Mouse (Mus musculus) spleen, postnatal 36 days (tissue): ENCODE measurements around the gene Bahcc1.

Experiments used
- DNase-seq, 2 experiments: peaks; one replicate each; pipeline ENCODE4 v3.0.0; 2022; ENCODE audit warnings: low spot score in 2 of 2, mixed read lengths in 1 of 2

The Bahcc1 gene

DNA sequence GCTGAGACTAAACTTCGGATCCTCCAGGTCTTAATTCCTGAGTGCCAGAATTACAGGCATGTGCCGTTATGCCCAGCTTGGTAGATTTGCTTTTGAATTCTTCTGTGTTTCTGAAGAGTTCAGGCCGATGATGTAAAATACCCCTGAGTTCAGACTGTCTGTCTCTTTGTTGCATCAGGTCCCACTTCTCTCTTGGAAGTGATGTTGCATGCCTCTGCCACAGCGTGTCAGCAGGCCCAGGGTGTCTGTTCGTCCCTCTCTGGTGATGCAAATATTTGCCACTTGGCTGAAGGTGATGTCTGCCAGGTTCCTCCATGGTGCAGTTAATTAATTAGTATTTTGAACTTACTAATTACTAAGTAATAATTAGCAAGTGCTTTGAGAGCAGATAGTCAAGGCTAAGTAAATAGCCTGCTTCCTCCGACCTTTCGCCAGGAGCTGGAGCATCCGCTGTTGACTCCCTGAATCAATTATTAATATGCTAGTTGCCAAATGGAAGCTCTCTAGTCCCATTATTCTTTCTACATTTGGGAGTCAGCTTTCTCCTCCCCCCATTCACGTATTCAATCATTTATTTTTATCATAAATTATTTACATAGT lies 26.6 kb upstream of the Bahcc1 start:
- DNase-seq = no peak

DNA sequence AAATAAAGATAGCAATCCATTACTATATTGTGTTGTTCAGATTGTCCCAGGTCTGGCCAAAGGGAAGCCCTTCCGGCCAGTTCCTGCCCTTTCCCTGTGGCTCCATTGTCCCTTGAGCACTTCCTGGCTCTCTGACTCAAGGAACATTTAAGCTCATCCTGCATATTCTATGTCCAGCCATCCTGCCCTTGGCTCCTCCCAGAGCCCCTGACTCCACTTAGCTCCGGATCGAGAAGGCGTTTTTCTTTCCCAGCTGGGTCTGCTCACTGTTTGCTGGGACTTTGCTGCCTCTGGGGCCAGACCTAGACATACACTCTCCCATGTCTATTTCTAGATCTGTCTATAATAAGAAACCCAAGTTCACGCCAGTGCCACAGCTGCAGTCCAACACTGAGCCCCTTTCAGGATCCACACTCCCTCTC lies 26.1 kb upstream of the Bahcc1 start:
- DNase-seq = no peak

DNA sequence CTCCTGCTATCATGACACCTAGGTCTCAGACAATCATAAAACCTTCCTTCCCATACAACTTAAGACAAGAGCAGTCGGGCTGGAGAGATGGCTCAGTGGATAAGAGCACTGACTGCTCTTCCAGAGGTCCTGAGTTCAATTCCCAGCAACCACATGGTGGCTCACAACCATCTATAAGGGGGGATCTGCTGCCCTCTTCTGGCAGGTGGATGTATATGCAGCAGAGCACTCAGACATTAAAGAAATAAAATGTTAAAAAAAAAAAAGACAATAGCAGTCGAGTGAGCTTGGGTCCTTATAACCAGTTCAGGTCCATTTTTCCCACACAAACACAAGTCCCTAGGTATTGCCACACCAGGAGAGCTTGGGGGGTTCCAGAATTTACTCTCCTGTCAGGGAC lies 23.9 kb upstream of the Bahcc1 start:
- no peak for DNase-seq

DNA sequence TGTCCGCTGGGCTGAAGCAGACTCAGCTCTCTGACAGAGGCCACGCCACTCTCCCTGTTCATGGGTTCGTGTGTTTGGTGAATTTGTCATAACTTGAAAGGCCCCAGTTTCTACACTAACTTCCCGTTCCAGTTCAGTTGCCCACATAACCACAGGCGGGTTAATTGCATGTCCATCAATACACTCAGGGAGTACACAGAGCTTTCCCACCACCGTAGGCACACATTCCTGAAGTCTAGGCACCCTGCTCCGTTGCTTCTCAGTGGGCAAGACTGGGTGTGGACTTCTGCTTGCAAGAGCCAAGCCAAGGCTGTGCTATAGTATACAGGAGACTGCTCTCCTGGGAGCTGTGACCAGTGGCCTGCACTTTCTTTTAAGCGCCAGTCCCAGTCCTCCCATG lies 23.3 kb upstream of the Bahcc1 start:
- no peak for DNase-seq

DNA sequence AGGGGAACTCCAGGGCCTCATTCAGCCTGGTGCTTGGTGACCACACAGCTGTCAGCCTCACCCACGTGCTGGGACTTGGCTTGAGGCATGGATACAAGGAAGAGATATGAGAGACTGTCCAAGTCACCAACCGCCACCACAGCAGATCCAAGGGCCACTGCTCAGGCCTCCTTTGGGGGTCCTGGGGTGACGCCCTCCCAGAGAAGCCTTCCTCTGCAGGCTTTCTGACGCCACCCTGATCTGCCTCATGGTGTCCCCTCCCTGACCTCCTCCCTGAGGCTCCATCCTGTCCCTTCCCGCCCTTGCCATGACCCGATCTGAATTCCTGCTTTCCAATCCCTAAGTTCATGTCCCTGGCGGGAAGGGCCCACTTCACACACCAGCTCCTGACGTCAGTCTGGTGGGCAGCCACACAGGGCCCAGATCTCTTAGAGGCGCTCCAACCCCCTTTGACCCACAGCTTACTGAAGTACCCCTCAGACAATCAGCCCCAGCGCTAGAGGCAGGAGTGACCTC lies 17.0 kb upstream of the Bahcc1 start:
- no peak for DNase-seq

DNA sequence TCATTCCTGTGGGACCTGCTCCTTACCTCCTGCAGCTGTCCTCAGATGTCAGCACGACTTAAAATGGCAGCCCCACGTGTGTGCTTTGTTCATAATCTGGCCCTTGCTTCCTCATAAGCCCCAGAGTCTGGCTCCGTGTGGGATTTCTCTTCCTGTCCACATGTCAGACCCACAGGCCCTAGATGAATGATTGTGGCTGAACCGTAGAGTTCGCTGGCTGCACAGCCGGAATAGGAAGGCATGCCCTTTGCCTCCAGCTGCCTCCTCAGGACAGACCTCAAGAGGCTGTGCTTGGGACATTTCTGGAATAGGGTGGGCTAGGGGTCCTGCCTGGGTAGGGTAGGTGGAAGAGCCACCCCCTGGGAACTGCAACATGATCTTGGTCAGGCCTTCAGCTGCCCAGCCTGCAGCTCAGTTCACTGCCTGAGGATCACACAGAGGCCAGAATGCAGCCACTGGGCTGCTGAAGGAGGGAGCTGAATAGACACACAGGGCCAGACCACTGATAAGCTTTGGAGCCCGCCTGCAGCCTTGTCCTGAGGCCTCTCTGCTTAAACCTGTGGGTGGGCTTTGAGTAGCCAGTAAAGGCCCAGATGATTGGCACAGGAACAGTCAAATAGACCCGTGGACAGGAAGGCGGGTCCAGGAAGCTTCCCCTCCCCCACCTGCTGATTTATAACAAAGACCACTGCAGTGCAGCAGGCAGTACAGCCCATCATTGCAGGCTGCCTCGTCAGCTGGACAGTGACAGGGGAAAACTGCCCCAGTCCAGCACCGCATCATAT lies 16.0 kb upstream of the Bahcc1 start:
- DNase-seq = no peak

DNA sequence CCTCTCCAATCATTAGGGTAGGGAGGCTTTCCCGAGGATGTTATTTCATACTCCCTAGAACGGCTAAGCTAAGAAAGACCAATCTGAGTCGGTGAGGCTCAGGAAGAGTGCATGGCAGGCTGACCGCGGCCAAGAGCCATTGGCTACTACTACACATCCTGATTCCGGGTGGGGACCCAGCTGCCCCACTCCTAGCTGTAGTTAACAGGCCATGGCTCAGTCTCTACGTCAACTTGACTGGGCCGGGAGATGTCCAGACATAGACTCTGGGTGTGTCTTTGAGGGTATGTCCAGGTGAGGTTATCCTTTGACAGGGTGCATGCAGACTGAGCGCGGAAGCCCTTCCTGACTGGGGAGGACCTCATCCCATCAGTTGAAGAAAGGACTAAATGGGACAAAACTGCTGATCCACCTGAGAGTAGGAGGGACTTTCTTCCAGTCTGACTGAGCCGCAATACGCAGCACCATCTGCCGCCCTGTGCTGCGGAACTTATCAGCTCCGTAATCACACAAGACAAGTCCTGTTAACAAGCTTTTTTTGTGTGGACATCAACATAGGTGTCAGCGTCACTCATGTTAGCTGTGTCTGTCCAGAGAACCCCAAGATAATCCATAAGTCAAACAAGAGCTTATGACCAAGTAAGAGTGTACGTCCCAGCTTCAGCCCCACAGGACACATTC lies 14.4 kb upstream of the Bahcc1 start:
- DNase-seq = no peak

DNA sequence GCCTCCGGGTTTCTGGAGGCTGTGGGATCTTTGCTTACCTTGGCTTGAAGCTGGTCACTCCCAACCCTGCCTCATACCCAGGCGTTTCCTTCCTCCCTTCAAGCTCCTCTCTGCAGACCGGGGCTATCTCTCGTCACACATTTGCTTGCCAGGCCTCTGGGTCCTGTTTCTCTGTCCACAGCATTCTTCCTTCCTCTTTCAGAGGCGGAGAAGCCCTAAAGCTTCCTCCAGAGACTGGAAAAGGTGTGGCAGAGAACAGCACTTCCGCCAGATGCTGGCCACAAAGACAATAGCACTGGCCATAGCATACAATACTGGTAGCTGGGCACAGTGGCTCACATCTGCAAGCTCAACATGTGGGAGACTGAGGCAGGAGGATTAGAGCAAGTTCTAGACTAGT lies 13.8 kb upstream of the Bahcc1 start:
- DNase-seq = no peak

DNA sequence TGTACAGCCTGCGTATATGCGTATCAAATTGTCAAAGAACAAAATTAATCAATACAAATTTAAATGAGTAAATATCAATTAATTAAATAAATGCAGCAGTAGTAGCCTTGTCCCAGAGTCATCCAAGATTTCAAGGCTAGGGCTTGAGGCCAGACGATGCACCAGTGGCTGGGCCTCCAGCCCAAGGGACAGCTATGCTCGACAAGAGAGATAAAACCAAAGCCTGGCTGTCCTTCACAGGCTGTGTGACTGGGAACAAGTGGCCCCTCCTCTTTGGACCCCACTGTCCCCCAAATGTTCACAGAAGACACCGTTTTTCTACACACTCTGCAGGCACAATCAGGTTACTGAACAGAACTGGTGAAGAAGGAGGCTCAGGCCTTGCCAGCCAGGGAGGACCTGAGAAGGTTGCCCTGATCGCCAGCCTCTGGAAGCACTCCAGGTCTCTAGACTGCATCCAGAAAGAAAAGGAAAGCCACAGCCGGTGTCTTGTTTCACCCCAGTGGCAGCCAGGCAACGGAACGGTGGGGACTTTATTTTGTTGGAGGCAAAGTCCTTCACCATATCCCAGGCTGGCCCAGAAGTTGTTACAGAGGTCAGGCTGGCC lies 12.7 kb upstream of the Bahcc1 start:
- DNase-seq = no peak

DNA sequence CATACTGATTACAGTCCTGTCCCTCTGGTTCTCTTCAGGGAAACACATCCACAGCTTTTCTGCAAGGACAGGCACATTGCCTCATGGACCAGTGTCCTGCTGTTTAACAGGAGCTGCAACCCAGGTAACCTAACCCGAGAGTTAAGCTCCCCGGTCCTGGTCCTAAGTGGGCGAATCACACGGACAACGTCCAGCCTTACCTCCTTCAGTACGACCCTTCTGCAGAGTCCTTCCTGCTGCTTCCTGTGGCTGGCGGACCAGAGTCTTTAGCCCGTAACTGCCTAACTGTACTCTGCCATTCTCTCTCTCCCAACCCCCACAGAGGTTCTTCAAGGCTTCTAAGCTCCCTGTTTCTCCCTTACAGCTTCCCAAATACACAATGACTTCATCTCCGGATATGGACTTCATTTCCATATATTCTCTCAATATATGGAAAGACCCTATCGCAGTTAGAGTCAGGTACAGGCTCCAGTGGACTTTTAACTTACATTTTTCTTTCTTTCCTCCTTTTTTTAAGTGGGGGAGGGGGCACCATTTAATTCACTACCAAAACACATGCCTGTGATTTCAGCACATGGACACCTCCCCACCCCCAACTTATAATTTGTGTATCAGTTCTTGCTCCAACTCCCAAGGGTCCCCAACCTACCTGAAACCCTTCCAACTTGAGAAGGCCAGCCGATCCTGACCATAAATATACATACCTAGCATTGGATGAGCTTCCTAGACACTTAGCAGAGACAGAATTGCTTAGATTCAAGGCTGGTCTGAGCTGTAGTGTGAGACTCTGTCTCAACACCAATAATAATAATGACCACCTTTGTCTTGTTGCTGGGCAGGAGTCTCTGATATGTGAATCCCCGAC lies 11.6 kb upstream of the Bahcc1 start:
- no peak for DNase-seq

DNA sequence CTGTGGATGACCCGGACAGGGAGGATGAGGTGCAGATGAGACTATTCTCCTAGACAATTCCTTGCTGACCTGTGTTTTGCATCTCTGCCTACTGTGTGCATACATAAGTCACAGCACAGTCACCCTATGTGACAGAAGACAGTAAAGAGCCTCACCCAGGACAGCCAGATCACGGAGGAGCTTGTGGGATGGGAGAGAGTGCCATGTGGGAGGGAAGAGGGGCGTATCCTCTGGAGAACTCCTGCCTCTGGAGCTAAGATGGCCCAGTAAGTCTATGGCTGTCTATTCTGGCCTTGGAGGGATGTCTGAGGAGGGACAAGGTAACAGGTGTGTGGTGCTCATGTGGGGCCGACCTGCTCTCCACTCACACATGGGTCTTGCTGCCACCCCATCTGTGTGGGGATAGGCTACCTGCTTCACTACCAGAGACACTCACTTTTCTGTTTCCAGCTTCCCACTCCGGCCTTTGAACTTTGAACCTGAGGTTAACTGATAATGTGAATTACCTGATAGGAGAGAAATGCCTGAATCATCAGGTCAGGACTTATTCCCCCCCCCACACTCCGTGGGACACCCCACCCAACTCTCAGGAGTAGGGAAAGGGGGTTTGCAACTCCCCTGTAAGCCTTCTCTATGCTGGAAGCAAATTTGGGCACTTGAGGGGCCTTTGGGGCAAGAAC lies 10.2 kb upstream of the Bahcc1 start:
- no peak for DNase-seq

DNA sequence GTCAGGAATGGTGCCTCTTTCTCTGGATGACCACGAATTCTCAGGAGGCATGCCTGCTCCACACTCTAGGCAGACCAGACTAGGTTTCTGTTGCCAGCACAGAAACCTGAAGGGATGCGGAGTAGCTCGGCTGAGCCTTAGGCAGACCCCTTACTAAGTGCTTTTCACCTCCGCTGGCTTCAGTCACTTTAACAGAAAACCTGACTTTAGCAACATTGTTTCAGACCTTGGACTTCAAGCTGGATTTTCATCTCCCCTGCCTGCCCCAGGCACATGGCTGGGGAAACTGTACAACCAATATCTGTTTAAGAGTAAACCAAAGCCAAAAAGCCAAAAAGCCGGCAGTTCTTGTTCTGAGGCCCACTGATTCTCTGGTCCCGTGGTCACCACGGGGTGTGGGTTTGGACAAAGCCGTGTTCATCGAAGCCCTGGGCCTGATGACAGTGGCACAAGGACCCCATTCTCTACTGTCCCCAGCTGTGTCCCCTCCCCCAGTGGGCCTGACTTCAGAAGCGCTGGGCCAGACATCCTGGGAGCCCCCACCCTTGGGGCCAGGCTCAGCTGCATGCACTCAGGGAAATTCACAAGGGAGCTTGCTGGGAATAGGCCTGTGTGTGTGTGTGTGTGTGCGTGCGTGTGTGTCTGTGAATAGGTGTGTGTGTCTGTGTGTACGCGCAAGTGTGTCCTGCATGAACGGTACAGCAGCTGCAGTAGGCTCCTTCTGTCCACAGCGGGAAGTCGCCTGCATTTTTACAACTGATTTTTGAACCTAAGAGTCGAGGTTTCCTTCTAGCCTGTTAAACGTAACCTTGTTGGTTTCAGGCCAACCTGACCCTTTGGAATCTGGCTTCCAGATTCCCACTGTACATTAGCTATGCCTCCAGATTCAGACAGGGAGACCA lies 8.9 kb upstream of the Bahcc1 start:
- no peak for DNase-seq

DNA sequence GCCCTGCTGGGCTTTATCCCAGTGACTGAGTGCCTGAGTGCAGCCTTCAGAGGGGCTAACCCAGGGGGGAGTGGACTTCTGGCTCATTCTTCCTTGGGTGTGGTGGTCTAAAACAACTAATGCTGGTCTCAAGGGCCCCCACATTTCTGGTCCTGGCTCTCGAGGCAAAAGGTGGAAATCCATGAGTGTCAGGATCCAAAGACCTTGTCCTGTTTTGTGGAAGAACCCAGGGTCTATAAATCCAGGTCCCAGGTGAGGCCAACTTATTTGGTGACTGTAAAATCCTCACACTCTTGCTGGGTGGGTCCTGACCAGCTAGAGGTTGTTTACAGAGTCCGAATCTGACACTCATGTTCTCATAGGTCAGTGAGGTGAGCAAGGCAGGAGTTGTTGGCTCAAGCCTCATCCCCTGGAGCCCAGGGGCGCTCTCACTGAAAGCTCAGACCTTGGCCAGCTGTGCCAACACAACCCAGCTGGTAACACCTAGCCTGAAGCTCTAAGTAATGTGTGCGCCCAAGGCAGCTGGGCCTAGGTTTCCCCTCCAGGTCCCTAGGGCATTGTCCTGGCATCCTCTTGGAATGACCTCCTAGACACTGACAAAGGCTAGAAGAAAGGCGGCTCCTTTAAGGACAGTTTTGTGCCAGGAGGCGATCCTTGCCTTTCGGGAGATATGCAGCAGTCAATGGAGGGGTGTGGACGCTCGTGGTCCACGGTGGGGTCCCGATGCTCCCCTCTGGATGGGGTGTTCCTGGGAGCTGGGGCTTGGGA lies 8.1 kb upstream of the Bahcc1 start:
- no peak for DNase-seq

DNA sequence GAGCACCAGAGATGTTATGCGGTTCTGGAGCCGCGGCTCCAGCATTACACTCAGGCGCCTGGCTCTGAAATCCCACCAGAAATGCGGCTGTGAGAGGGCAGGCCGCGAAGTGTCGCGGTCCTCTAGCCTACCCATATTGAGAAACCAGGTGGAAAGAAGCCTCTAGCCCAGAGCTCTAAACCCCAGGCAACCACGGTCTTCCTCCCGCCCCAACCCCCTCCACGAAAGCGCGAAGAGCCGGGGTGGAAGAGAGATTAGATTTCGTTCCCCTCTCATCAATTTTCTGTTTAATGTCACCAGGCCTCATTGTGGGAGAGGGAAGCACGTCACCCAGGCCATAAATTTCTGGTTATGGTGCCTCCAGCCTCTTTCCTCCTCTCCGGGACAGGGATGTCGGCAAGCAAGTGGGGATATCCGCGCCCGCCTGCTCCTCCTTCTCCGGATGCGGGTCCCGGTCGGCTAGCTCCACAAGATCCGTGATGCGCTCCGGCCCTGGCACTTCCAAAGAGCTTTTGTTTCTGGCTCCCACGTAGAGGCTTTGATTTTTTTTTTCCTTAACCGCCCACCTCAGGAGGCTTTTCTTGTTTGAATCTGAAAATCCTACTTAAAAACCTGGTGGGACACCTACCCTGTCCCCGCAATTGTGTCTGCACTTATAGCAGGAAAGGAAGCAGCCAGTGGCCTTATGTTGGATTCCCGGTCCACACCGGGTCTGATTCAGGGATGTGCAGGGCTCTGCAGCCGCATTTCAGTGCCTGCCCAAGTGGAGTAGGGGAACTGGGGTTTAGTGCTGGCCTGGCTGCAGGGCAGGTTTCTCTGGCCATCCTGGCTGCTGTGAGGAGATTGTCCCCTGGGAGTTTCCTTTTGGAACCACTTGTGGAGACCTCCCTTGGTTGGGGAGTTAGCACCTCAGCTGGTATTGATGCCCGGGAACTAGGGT lies 7.2 kb upstream of the Bahcc1 start:
- DNase-seq = no peak

DNA sequence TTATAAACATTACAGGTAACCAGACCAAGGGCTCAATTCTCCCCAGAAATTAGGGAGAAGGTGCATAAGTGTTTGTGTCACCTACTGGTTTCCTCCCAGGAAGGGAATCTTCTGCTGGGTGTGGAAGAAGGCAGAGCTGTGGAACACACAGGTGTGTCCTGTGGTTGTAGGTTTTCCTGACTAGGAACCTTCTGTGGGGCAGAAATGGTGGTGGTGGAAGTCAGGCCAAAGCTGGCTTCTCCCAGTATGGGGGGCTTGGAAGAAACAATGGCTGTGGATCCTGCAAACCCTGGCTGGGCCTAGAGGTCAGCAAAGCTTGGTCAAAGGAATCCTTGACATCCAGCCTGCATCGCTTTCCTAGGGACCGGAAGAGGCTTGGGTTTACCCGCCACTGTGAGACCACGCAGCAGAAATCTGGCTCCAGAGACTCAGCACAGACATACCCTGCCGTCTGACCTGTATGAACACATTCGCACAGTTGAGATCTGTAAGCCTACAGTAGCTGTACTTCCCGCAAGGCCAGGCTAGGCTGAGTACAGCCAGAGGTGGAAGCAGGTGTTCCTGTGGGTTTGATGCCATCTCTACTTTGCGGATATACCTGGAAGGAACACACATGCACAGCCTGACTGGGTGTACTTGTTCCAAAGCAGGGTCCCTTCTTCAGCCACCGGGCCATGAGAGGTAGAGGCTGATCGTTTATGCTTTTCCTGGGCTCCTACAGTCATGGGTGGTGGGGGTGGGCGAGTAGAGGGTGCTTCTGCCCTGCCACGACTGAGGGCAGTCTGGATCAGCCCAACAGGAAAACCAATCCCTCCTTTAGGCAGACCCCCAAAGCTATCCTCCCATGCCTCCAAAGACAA lies 6.1 kb upstream of the Bahcc1 start:
- DNase-seq = no peak

DNA sequence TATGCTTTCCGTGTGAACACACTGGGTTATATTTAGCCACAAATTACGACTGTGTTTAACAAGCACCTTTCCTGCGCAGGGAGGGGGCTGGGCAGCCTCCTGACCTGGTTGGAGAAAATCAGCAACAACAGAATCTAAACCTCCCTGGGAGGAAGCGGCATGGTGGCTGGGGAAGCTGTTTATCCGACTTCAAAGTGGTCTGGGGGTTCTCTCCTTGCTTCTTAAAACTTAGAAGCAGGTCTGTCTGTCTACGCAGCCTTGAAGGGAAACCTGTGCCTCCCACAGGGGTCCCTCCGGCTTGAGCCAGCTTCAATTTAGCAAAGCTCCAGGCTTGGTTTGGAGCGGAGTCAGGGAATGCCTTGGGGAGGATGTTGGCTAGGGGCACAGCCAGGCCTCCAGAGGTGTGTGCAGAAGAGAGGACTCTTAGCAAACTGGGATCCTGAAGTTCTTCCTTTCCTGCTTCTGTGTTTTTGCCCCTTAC lies 5.1 kb upstream of the Bahcc1 start:
- DNase-seq = no peak
